Mouse (Mus musculus): ENCODE measurements around the gene Ten1. TPM values are rescaled to one million over a fixed set of nuclear protein-coding genes. Genes with fewer than 3 reads are reported as not detected.

The Ten1 gene
- polyA plus RNA-seq, 1 experiment = 27.7 TPM

GRCm38 (mm10) chr11:116178411-116179121 lies 20.1 kb upstream of the Ten1 start:
- TF ChIP-seq POLR2A (IDR thresholded peaks at IDR 0.05; ENCODE audit: low read depth, low read length) = no peak
- TF ChIP-seq CTCF (IDR thresholded peaks at IDR 0.05; ENCODE audit: extremely low read depth, insufficient read length, insufficient replicate concordance, low read depth, low read length) = no peak
- Histone ChIP-seq H3K4me3 (ENCODE audit: low read depth, low read length) (no peak overlapping the region), H3K27ac (ENCODE audit: insufficient read depth, low read depth, low read length) (no peak overlapping the region), H3K27me3 (ENCODE audit: control insufficient read depth, insufficient read depth, low read length) (no peaks in the 10 kb centered on the region), H3K36me3 (ENCODE audit: control insufficient read depth, insufficient read depth, low read length) (peaks cover 85% of the 10 kb centered on the region), H3K4me1 (ENCODE audit: control insufficient read depth, insufficient read depth, insufficient read length, low read length) (no peaks in the 10 kb centered on the region)
- WGBS = 88% methylated on average over 20 of the region's 20 CpGs

GRCm38 (mm10) chr11:116185836-116186235 lies 12.8 kb upstream of the Ten1 start:
- no peak for TF ChIP-seq POLR2A (IDR thresholded peaks at IDR 0.05; ENCODE audit: low read depth, low read length)
- no peak for TF ChIP-seq CTCF (IDR thresholded peaks at IDR 0.05; ENCODE audit: extremely low read depth, insufficient read length, insufficient replicate concordance, low read depth, low read length)
- H3K27me3 ChIP-seq (ENCODE audit: control insufficient read depth, insufficient read depth, low read length) = no peaks in the 10 kb centered on the region
- 84% methylated on average over 3 of the region's 3 CpGs for WGBS
- no peak overlapping the region for H3K27ac ChIP-seq (ENCODE audit: insufficient read depth, low read depth, low read length)
- no peak overlapping the region for H3K4me3 ChIP-seq (ENCODE audit: low read depth, low read length)
- H3K36me3 ChIP-seq (ENCODE audit: control insufficient read depth, insufficient read depth, low read length) = peaks cover 74% of the 10 kb centered on the region
- peaks cover 4% of the 10 kb centered on the region; the same call in 1 of the 2 replicates for H3K4me1 ChIP-seq (ENCODE audit: control insufficient read depth, insufficient read depth, insufficient read length, low read length)

- peaks cover 76% of the 10 kb centered on the region for H3K36me3 ChIP-seq (ENCODE audit: control insufficient read depth, insufficient read depth, low read length)
- TF ChIP-seq POLR2A (IDR thresholded peaks at IDR 0.05; ENCODE audit: low read depth, low read length) (no peak), CTCF (IDR thresholded peaks at IDR 0.05; ENCODE audit: extremely low read depth, insufficient read length, insufficient replicate concordance, low read depth, low read length) (no peak)
Observed at GRCm38 (mm10) chr11:116186360-116186759, 12.3 kb upstream of the Ten1 start.

GRCm38 (mm10) chr11:116187226-116187930 lies 11.3 kb upstream of the Ten1 start:
- peaks cover 71% of the 10 kb centered on the region for H3K36me3 ChIP-seq (ENCODE audit: control insufficient read depth, insufficient read depth, low read length)
- no peak overlapping the region for H3K27ac ChIP-seq (ENCODE audit: insufficient read depth, low read depth, low read length)
- peaks cover 4% of the 10 kb centered on the region; the same call in 1 of the 2 replicates for H3K4me1 ChIP-seq (ENCODE audit: control insufficient read depth, insufficient read depth, insufficient read length, low read length)
- TF ChIP-seq CTCF (IDR thresholded peaks at IDR 0.05; ENCODE audit: extremely low read depth, insufficient read length, insufficient replicate concordance, low read depth, low read length) = no peak
- no peak for TF ChIP-seq POLR2A (IDR thresholded peaks at IDR 0.05; ENCODE audit: low read depth, low read length)
- WGBS = 75% methylated on average over 11 of the region's 11 CpGs
- H3K4me3 ChIP-seq (ENCODE audit: low read depth, low read length) = no peak overlapping the region
- no peaks in the 10 kb centered on the region for H3K27me3 ChIP-seq (ENCODE audit: control insufficient read depth, insufficient read depth, low read length)

More at GRCm38 (mm10) chr11:116186360-116186759, 12.3 kb upstream of the Ten1 start:
- Histone ChIP-seq H3K27ac (ENCODE audit: insufficient read depth, low read depth, low read length) (no peak overlapping the region), H3K4me3 (ENCODE audit: low read depth, low read length) (no peak overlapping the region), H3K27me3 (ENCODE audit: control insufficient read depth, insufficient read depth, low read length) (no peaks in the 10 kb centered on the region), H3K4me1 (ENCODE audit: control insufficient read depth, insufficient read depth, insufficient read length, low read length) (peaks cover 4% of the 10 kb centered on the region; the same call in 1 of the 2 replicates)
- WGBS = 94% methylated on average over 11 of the region's 11 CpGs

- peaks cover 30% of the 10 kb centered on the region for H3K36me3 ChIP-seq (ENCODE audit: control insufficient read depth, insufficient read depth, low read length)
- H3K27me3 ChIP-seq (ENCODE audit: control insufficient read depth, insufficient read depth, low read length) = no peaks in the 10 kb centered on the region
- WGBS = 85% methylated on average over 8 of the region's 8 CpGs
- H3K4me1 ChIP-seq (ENCODE audit: control insufficient read depth, insufficient read depth, insufficient read length, low read length) = peaks cover 7% of the 10 kb centered on the region
- H3K27ac ChIP-seq (ENCODE audit: insufficient read depth, low read depth, low read length) = peak overlapping the region; percentile 67
- no peak for TF ChIP-seq POLR2A (IDR thresholded peaks at IDR 0.05; ENCODE audit: low read depth, low read length)
- no peak for TF ChIP-seq CTCF (IDR thresholded peaks at IDR 0.05; ENCODE audit: extremely low read depth, insufficient read length, insufficient replicate concordance, low read depth, low read length)
- peak overlapping the region; percentile 34 for H3K4me3 ChIP-seq (ENCODE audit: low read depth, low read length)
Observed at GRCm38 (mm10) chr11:116194619-116195018, 4.0 kb upstream of the Ten1 start.

GRCm38 (mm10) chr11:116195252-116195651 lies 3.4 kb upstream of the Ten1 start:
- H3K4me3 ChIP-seq (ENCODE audit: low read depth, low read length) = peak overlapping the region; percentile 45
- H3K36me3 ChIP-seq (ENCODE audit: control insufficient read depth, insufficient read depth, low read length) = peaks cover 26% of the 10 kb centered on the region
- WGBS = 14% methylated on average over 5 of the region's 5 CpGs
- H3K27me3 ChIP-seq (ENCODE audit: control insufficient read depth, insufficient read depth, low read length) = no peaks in the 10 kb centered on the region
- H3K27ac ChIP-seq (ENCODE audit: insufficient read depth, low read depth, low read length) = peak overlapping the region; percentile 83
- TF ChIP-seq CTCF (IDR thresholded peaks at IDR 0.05; ENCODE audit: extremely low read depth, insufficient read length, insufficient replicate concordance, low read depth, low read length) = no peak
- peaks cover 9% of the 10 kb centered on the region for H3K4me1 ChIP-seq (ENCODE audit: control insufficient read depth, insufficient read depth, insufficient read length, low read length)

- WGBS = 64% methylated on average over 3 of the region's 3 CpGs
- Histone ChIP-seq H3K27ac (ENCODE audit: insufficient read depth, low read depth, low read length) (peak overlapping the region; percentile 9; the same call in 1 of the 2 replicates), H3K4me3 (ENCODE audit: low read depth, low read length) (no peak overlapping the region), H3K27me3 (ENCODE audit: control insufficient read depth, insufficient read depth, low read length) (no peaks in the 10 kb centered on the region), H3K36me3 (ENCODE audit: control insufficient read depth, insufficient read depth, low read length) (peaks cover 20% of the 10 kb centered on the region), H3K4me1 (ENCODE audit: control insufficient read depth, insufficient read depth, insufficient read length, low read length) (peaks cover 12% of the 10 kb centered on the region)
- no peak for TF ChIP-seq CTCF (IDR thresholded peaks at IDR 0.05; ENCODE audit: extremely low read depth, insufficient read length, insufficient replicate concordance, low read depth, low read length)
- TF ChIP-seq POLR2A (IDR thresholded peaks at IDR 0.05; ENCODE audit: low read depth, low read length) = no peak
Observed at GRCm38 (mm10) chr11:116196336-116196735, 2.3 kb upstream of the Ten1 start.

Measured in small intestine, adult 2 months (tissue).